Mouse (Mus musculus) inflammation-experienced regulatory T-cells, adult 16 weeks (primary cell): ENCODE results near the gene Ankfn1. TPM values are rescaled to one million over a fixed set of nuclear protein-coding genes. Genes with fewer than 3 reads are reported as not detected.

Experiments
- polyA plus RNA-seq: library from polyadenylated mRNA; unstranded; fragments of 100-300 nt; shearing (Covaris generic); gene quantifications from one replicate; pipeline ENCODE4 v1.2.1, GENCODE M21; 2017

Ankfn1 gene
- not detected for polyA plus RNA-seq

GRCm38 (mm10) chr11:89777431-89777830 lies at the start of gene Ankfn1:
Gene Ankfn1 (minus strand): TSS chr11:89777653.

Other genes starting within 250 kb of the Ankfn1 start
- gene Pctp, start 225.2 kb upstream of the Ankfn1 start, polyA plus RNA-seq, result 13.4 TPM